ENCODE assay signal across 9 mouse cellular contexts in the genomic region with DNA sequence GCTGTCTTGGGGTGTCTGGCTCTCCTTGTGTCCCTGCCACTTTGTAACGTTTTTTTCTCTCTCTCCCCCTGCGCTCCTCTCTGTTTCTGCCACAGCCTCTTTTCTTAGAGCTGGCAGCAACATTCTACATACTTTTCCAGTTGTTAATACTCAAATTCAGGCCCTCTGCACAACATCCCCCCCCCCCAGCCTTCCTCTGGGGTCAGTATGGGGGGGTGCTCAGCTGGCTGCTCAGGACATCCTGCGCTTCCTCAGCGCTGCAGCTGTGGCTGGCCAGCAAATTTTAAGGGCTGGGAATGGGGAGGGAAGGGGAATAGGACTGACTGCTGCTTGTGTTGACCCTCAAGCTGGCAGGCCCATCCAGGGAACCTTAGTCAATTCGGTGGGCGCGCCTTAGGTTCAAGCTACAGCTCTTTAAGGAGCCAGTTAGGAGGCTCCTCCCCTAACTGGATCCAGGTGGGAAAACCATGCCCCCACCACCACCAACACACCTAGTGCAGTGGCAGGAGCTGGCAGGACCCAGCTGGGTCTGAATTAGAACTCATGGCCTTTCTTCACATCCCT. TPM values are rescaled to one million over a fixed set of nuclear protein-coding genes. Genes with fewer than 3 reads are reported as not detected.
DNase-seq lines count a peak whose midpoint lies in the region; ATAC-seq and TF ChIP-seq lines count a peak whose summit lies in the region.
"Had no signal": no experiment of that assay in that cellular context is flagged by ENCODE, and none has a peak within 500 bp of the region (broad histone marks: within the 10 kb centered on the region; RNA-seq: fewer than 3 reads in every experiment).

No protein-coding gene starts in this region.

- no peak for ATAC-seq in embryonic facial prominence, embryonic 12.5 days (ENCODE audit: insufficient number of reproducible peaks, insufficient read depth, low FRiP score, low TSS enrichment)
- ATAC-seq in hindbrain, embryonic 13.5 days (ENCODE audit: low FRiP score) = no peak
- no peak for ATAC-seq in liver, postnatal 0 days

- TF ChIP-seq EP300 in liver, postnatal 0 days (IDR thresholded peaks at IDR 0.05; ENCODE audit: low read depth) = no peak

- peak in 1 of 2 experiments; percentile 29 for DNase-seq in cerebellum, adult 2 months
- DNase-seq in cerebellum, postnatal 14 days = no peak
- no peak for DNase-seq in liver, postnatal 0 days
- no peak for DNase-seq in urinary bladder, adult 2 months (ENCODE audit: low spot score)
- DNase-seq in retina, embryonic 14.5 days (ENCODE audit: low spot score) = no peak
- DNase-seq in ovary, postnatal 14 days (ENCODE audit: low spot score) = no peak

- peak overlapping the region; percentile 81 for H3K4me2 ChIP-seq in embryonic facial prominence, embryonic 12.5 days (replicated peaks)
- peak overlapping the region; percentile 96 for H3K4me2 ChIP-seq in hindbrain, embryonic 13.5 days
- peak overlapping the region; percentile 94; the same call in 1 of the 2 replicates for H3K4me2 ChIP-seq in liver, postnatal 0 days (ENCODE audit: low read depth, low read length)

- 53% methylated on average over 7 of the region's 7 CpGs for WGBS in cerebellum, adult 2 months
- 38% methylated on average over 7 of the region's 7 CpGs for WGBS in embryonic facial prominence, embryonic 12.5 days
- 31% methylated on average over 7 of the region's 7 CpGs for WGBS in hindbrain, embryonic 13.5 days
- 64% methylated on average over 7 of the region's 7 CpGs for WGBS in liver, postnatal 0 days (ENCODE audit: insufficient replicate concordance)

- no peaks in the 10 kb centered on the region for H3K27me3 ChIP-seq in cerebellum, adult 2 months (ENCODE audit: control insufficient read depth, insufficient read depth, low read length)
- no peaks in the 10 kb centered on the region for H3K27me3 ChIP-seq in embryonic facial prominence, embryonic 12.5 days
- H3K27me3 ChIP-seq in hindbrain, embryonic 13.5 days = no peaks in the 10 kb centered on the region
- H3K27me3 ChIP-seq in liver, postnatal 0 days (ENCODE audit: insufficient read depth, low read length) = no peaks in the 10 kb centered on the region

- H3K36me3 ChIP-seq in embryonic facial prominence, embryonic 12.5 days = no peaks in the 10 kb centered on the region
- H3K36me3 ChIP-seq in hindbrain, embryonic 13.5 days = no peaks in the 10 kb centered on the region
- no peaks in the 10 kb centered on the region for H3K36me3 ChIP-seq in liver, postnatal 0 days (replicated peaks; ENCODE audit: insufficient read depth, low read length)

- TF ChIP-seq CTCF in cerebellum, adult 2 months (IDR thresholded peaks at IDR 0.05; ENCODE audit: borderline replicate concordance, insufficient read depth, low read depth, low read length) = no peak
- TF ChIP-seq CTCF in liver, postnatal 0 days (IDR thresholded peaks at IDR 0.05; ENCODE audit: low read depth) = no peak

- peak overlapping the region; percentile 4; the same call in 1 of the 2 replicates for H3K27ac ChIP-seq in cerebellum, adult 2 months (ENCODE audit: insufficient read depth, low read length)
- peak overlapping the region; percentile 77 for H3K27ac ChIP-seq in embryonic facial prominence, embryonic 12.5 days
- H3K27ac ChIP-seq in hindbrain, embryonic 13.5 days = peak overlapping the region; percentile 100
- H3K27ac ChIP-seq in liver, postnatal 0 days (ENCODE audit: low read depth) = peak overlapping the region; percentile 42; the same call in 1 of the 2 replicates
- H3K27ac ChIP-seq: macrophage had no signal

- peak overlapping the region; percentile 39; the same call in 1 of the 2 replicates for H3K9ac ChIP-seq in embryonic facial prominence, embryonic 12.5 days
- peak overlapping the region; percentile 99 for H3K9ac ChIP-seq in hindbrain, embryonic 13.5 days
- no peak overlapping the region for H3K9ac ChIP-seq in liver, postnatal 0 days (replicated peaks)

- H3K4me3 ChIP-seq in cerebellum, adult 2 months (replicated peaks; ENCODE audit: insufficient read depth, low read depth, low read length) = no peak overlapping the region
- H3K4me3 ChIP-seq in embryonic facial prominence, embryonic 12.5 days = peak overlapping the region; percentile 69; the same call in 1 of the 2 replicates
- peak overlapping the region; percentile 92 for H3K4me3 ChIP-seq in hindbrain, embryonic 13.5 days
- no peak overlapping the region for H3K4me3 ChIP-seq in liver, postnatal 0 days (ENCODE audit: low read depth, low read length)

- no peak for TF ChIP-seq POLR2A in cerebellum, adult 2 months (IDR thresholded peaks at IDR 0.05; ENCODE audit: borderline replicate concordance, insufficient read depth, low read length)

- peaks cover 55% of the 10 kb centered on the region for H3K4me1 ChIP-seq in cerebellum, adult 2 months (ENCODE audit: control insufficient read depth, insufficient read depth, low read length)
- peaks cover 87% of the 10 kb centered on the region for H3K4me1 ChIP-seq in embryonic facial prominence, embryonic 12.5 days
- peaks cover 86% of the 10 kb centered on the region for H3K4me1 ChIP-seq in hindbrain, embryonic 13.5 days (replicated peaks)
- peaks cover 72% of the 10 kb centered on the region for H3K4me1 ChIP-seq in liver, postnatal 0 days (ENCODE audit: insufficient read depth)

- no peaks in the 10 kb centered on the region for H3K9me3 ChIP-seq in embryonic facial prominence, embryonic 12.5 days
- H3K9me3 ChIP-seq in hindbrain, embryonic 13.5 days = no peaks in the 10 kb centered on the region
- H3K9me3 ChIP-seq in liver, postnatal 0 days (ENCODE audit: low read length) = no peaks in the 10 kb centered on the region

RNA-seq across cellular contexts. Expression of a gene that starts 4.1 kb away (rescaled TPM):
- polyA plus RNA-seq in cerebellum, adult 2 months (2012; rRNA removed) = 439 and 447 TPM in 2 replicates
- 29.1 and 34.3 TPM in 2 replicates for polyA plus RNA-seq in embryonic facial prominence, embryonic 12.5 days (2016; fragmentation: Nextera tagmentation; extraction: Ambion mirVana)
- 117 and 122 TPM in 2 replicates for polyA plus RNA-seq in hindbrain, embryonic 13.5 days (2015; fragmentation: Nextera tagmentation; extraction: Ambion mirVana)
- polyA plus RNA-seq in liver, postnatal 0 days (2015; fragmentation: Nextera tagmentation; extraction: Ambion mirVana) = 5.1 and 6.1 TPM in 2 replicates
- polyA plus RNA-seq in urinary bladder, adult 2 months (2012; rRNA removed) = 62.2 and 88.1 TPM in 2 replicates

RNA-seq across cellular contexts. Expression of a gene that starts 15.3 kb away (rescaled TPM):
- polyA plus RNA-seq in cerebellum, adult 2 months (2012; rRNA removed) = 105 and 108 TPM in 2 replicates
- polyA plus RNA-seq in embryonic facial prominence, embryonic 12.5 days (2016; fragmentation: Nextera tagmentation; extraction: Ambion mirVana) = 70.4 and 73.6 TPM in 2 replicates
- 72.4 and 75.2 TPM in 2 replicates for polyA plus RNA-seq in hindbrain, embryonic 13.5 days (2015; fragmentation: Nextera tagmentation; extraction: Ambion mirVana)
- 10.5 and 10.9 TPM in 2 replicates for polyA plus RNA-seq in liver, postnatal 0 days (2015; fragmentation: Nextera tagmentation; extraction: Ambion mirVana)
- 29.6 and 32.8 TPM in 2 replicates for polyA plus RNA-seq in urinary bladder, adult 2 months (2012; rRNA removed)

RNA-seq across cellular contexts. Expression of a gene that starts 30.6 kb away (rescaled TPM):
- polyA plus RNA-seq in cerebellum, adult 2 months (2012; rRNA removed) = 144 and 167 TPM in 2 replicates
- polyA plus RNA-seq in embryonic facial prominence, embryonic 12.5 days (2016; fragmentation: Nextera tagmentation; extraction: Ambion mirVana) = 1.6 and 1.7 TPM in 2 replicates
- polyA plus RNA-seq in hindbrain, embryonic 13.5 days (2015; fragmentation: Nextera tagmentation; extraction: Ambion mirVana) = 1.9 and 2.4 TPM in 2 replicates
- 2.0 and 4.2 TPM in 2 replicates for polyA plus RNA-seq in liver, postnatal 0 days (2015; fragmentation: Nextera tagmentation; extraction: Ambion mirVana)
- polyA plus RNA-seq in urinary bladder, adult 2 months (2012; rRNA removed) = 119 and 219 TPM in 2 replicates

RNA-seq across cellular contexts. Expression of a gene that starts 43.5 kb away (rescaled TPM):
- polyA plus RNA-seq in cerebellum, adult 2 months (2012; rRNA removed) = not detected in 2 replicates
- polyA plus RNA-seq in embryonic facial prominence, embryonic 12.5 days (2016; fragmentation: Nextera tagmentation; extraction: Ambion mirVana) = not detected in 2 replicates
- polyA plus RNA-seq in hindbrain, embryonic 13.5 days (2015; fragmentation: Nextera tagmentation; extraction: Ambion mirVana) = not detected in 2 replicates
- polyA plus RNA-seq in liver, postnatal 0 days (2015; fragmentation: Nextera tagmentation; extraction: Ambion mirVana) = not detected in 2 replicates
- polyA plus RNA-seq in urinary bladder, adult 2 months (2012; rRNA removed) = 0.38 and 0.73 TPM in 2 replicates
- polyA plus RNA-seq: macrophage had no signal

RNA-seq across cellular contexts. Expression of a gene that starts 50.8 kb away (rescaled TPM):
- 99.1 and 103 TPM in 2 replicates for polyA plus RNA-seq in cerebellum, adult 2 months (2012; rRNA removed)
- 35.2 and 35.6 TPM in 2 replicates for polyA plus RNA-seq in embryonic facial prominence, embryonic 12.5 days (2016; fragmentation: Nextera tagmentation; extraction: Ambion mirVana)
- polyA plus RNA-seq in hindbrain, embryonic 13.5 days (2015; fragmentation: Nextera tagmentation; extraction: Ambion mirVana) = 31.5 and 33.0 TPM in 2 replicates
- 5.4 and 6.5 TPM in 2 replicates for polyA plus RNA-seq in liver, postnatal 0 days (2015; fragmentation: Nextera tagmentation; extraction: Ambion mirVana)
- polyA plus RNA-seq in urinary bladder, adult 2 months (2012; rRNA removed) = 57.0 and 58.7 TPM in 2 replicates

Comparison
In these comparisons a context has a peak if more than half of its experiments do, and no peak if none do; other contexts are left out.
1. H3K27ac ChIP-seq: peak in every context shown above with its lines; median percentile 100 in hindbrain, embryonic 13.5 days; 77 in embryonic facial prominence, embryonic 12.5 days; 42 in liver, postnatal 0 days; 4 in cerebellum, adult 2 months.
2. H3K4me3 ChIP-seq: peak in embryonic facial prominence, embryonic 12.5 days (single experiment) and hindbrain, embryonic 13.5 days (single experiment); none in cerebellum, adult 2 months (single experiment) and liver, postnatal 0 days (single experiment).
3. RNA of a gene that starts 30.6 kb away (polyA plus RNA-seq): 144 to 167 TPM in cerebellum, adult 2 months and 119 to 219 TPM in urinary bladder, adult 2 months; 2.0 to 4.2 TPM in liver, postnatal 0 days, 1.9 to 2.4 TPM in hindbrain, embryonic 13.5 days and 1.6 to 1.7 TPM in embryonic facial prominence, embryonic 12.5 days; every median in the first group is over 10 times any median in the second.
4. Peak in every context shown above with its lines, with median percentiles within 50 percentile points of each other: H3K4me2 ChIP-seq.